Mouse (Mus musculus) small intestine, adult 2 months (tissue): ENCODE data around the gene Ibtk.

Experiments used
- CTCF ChIP-seq: fragments of 200-500 bp; IDR thresholded peaks from 2 replicates; pipeline ENCODE4 v1.5.1; 2012; ENCODE audit warnings: low read depth, mild to moderate bottlenecking, control low read depth, inconsistent platforms, low read length, moderate library complexity, mixed read lengths; ENCODE audit not compliant: insufficient replicate concordance, insufficient read length; ENCODE audit errors: extremely low read depth
- POLR2A ChIP-seq: fragments of 200-500 bp; IDR thresholded peaks from 2 replicates; pipeline ENCODE4 v1.6.1; 2012; ENCODE audit warnings: low read depth, mild to moderate bottlenecking, control low read depth, inconsistent platforms, low read length, moderate library complexity

DNA sequence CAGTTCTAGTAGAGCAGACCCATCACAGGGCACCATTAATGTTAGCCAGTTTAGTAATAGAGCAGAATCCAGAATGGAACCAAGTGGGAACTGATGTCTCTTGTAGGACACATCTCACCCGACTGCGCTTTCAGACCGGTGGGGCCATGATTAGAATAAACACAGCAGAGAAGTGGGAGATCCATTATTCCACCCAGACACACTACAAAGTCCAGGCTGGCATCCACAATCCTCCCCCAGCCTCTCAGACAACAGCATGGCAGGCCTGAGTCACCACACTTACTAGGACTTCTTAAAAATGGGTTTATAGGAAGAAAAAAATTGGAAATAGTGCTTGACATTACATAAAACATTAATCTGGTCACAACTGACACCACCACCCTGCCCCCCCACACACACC is 53.5 kb downstream of the Ibtk start:
- no peak for TF ChIP-seq CTCF
- no peak for TF ChIP-seq POLR2A
